Mouse (Mus musculus) cerebellum, postnatal 4 days (tissue): ENCODE data around the gene Hmg20b.

ENCODE experiments used
- DNase-seq, 2 experiments: peaks; one replicate each; pipeline ENCODE4 v3.0.0; 2022; ENCODE audit warnings: low spot score in 2 of 2, mixed read lengths in 1 of 2

The Hmg20b gene

GRCm38 (mm10) chr10:81305663-81306062, 44.6 kb downstream of the Hmg20b start:
- no peak for DNase-seq

GRCm38 (mm10) chr10:81304597-81305238, 45.6 kb downstream of the Hmg20b start:
- DNase-seq = peak in 1 of 2 experiments; percentile 58

- no peak for DNase-seq
Measured at GRCm38 (mm10) chr10:81303761-81304160, 46.5 kb downstream of the Hmg20b start.

- DNase-seq = no peak
Measured at GRCm38 (mm10) chr10:81303258-81303657, 47.0 kb downstream of the Hmg20b start.

- no peak for DNase-seq
Measured at GRCm38 (mm10) chr10:81302781-81303218, 47.5 kb downstream of the Hmg20b start.

- DNase-seq = no peak
Measured at GRCm38 (mm10) chr10:81302288-81302687, 48.0 kb downstream of the Hmg20b start.

GRCm38 (mm10) chr10:81301321-81301720, 49.0 kb downstream of the Hmg20b start:
- no peak for DNase-seq

- DNase-seq = no peak
Measured at GRCm38 (mm10) chr10:81300352-81300907, 49.9 kb downstream of the Hmg20b start.

- DNase-seq = no peak
Measured at GRCm38 (mm10) chr10:81299585-81300351, 50.5 kb downstream of the Hmg20b start.

- DNase-seq = no peak
Measured at GRCm38 (mm10) chr10:81298369-81299100, 51.7 kb downstream of the Hmg20b start.

GRCm38 (mm10) chr10:81297845-81298244, 52.4 kb downstream of the Hmg20b start:
- DNase-seq = no peak

- DNase-seq = no peak
Measured at GRCm38 (mm10) chr10:81297246-81297645, 53.0 kb downstream of the Hmg20b start.
